Mouse (Mus musculus) G1E (cell line): Measurements from ENCODE around the gene Trim71.

ENCODE experiments used
- GATA1 ChIP-seq: IDR thresholded peaks from 2 replicates; pipeline ENCODE4 v1.6.1; 2012; ENCODE audit warnings: borderline replicate concordance, low read length, inconsistent platforms, mixed read lengths
- TAL1 ChIP-seq: conservative IDR thresholded peaks from 2 replicates; pipeline ENCODE4 v1.6.1; 2012; ENCODE audit warnings: low read depth, low read length, inconsistent platforms, mixed read lengths

DNA sequence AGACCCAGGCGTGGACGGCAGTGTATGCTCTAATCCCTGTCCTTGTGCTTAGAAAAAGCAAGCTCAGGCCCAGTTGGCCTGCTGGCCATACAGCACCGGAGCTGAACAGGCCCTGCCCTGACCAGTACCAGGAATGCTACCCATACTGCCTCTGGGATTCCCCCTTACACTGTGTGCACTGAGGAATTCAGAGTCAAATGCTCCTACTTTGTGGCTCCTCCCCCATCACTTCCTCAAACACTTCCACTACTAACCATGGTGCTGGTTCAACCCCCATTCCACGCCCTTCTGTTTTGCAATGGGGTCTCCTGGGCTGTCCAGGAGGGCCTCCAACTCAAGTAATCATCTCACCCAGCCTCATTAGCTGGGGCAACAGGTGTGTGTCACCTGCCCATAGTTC lies 30.3 kb downstream of the Trim71 start:
- TF ChIP-seq TAL1 (no peak), GATA1 (no peak)
